Mouse (Mus musculus) stomach, postnatal 0 days (tissue): ENCODE results near the gene Galnt7. TPM values are rescaled to one million over a fixed set of nuclear protein-coding genes. Genes with fewer than 3 reads are reported as not detected.
"Not testable (repeated sequence)": the region's sequence is repeated elsewhere in the genome, so short reads cannot be mapped to it uniquely, and the experiment has no call there.

Experiments used
- ATAC-seq: fragments of 200-750 bp; cut with Nextera tagmentation; 2 replicates; pipeline ENCODE4 v1.8.0; 2017; ENCODE audit not compliant: low FRiP score, low TSS enrichment
- DNase-seq: peaks from one replicate; pipeline ENCODE4 v3.0.0-alpha.2; 2016; ENCODE audit warnings: low spot score
- H3K27ac ChIP-seq: fragments of 300-500 bp; sonication (generic); replicated peaks from 2 replicates; pipeline ENCODE4 v1.5.1; 2014; ENCODE audit warnings: mild to moderate bottlenecking, control low read depth
- H3K27me3 ChIP-seq: fragments of 300-500 bp; sonication (generic); 2 replicates; pipeline ENCODE4 v1.6.1; 2014; ENCODE audit warnings: low read length; ENCODE audit not compliant: control insufficient read depth, insufficient read depth
- H3K36me3 ChIP-seq: fragments of 300-500 bp; sonication (generic); 2 replicates; pipeline ENCODE4 v1.6.1; 2014; ENCODE audit warnings: low read length, mixed read lengths; ENCODE audit not compliant: control insufficient read depth, insufficient read depth
- H3K4me1 ChIP-seq: fragments of 300-500 bp; sonication (generic); replicated peaks from 2 replicates; pipeline ENCODE4 v1.6.1; 2014; ENCODE audit warnings: antibody characterized with exemption; ENCODE audit not compliant: control insufficient read depth, insufficient read depth
- H3K4me2 ChIP-seq: fragments of 300-500 bp; sonication (generic); replicated peaks from 2 replicates; pipeline ENCODE4 v1.6.1; 2014; ENCODE audit warnings: low read depth, mild to moderate bottlenecking, control low read depth, moderate library complexity
- H3K4me3 ChIP-seq: fragments of 300-500 bp; sonication (generic); 2 replicates; pipeline ENCODE4 v1.5.1; 2014; ENCODE audit warnings: low read depth, low read length, control low read depth
- H3K9ac ChIP-seq: fragments of 300-500 bp; sonication (generic); 2 replicates; pipeline ENCODE4 v1.6.1; 2014; ENCODE audit warnings: mild to moderate bottlenecking, low read length, control low read depth, mixed read lengths
- H3K9me3 ChIP-seq: fragments of 300-500 bp; sonication (generic); 2 replicates; pipeline ENCODE4 v1.6.1; 2016; ENCODE audit warnings: low read length; ENCODE audit not compliant: control insufficient read depth
- CTCF ChIP-seq: IDR thresholded peaks from 2 replicates; pipeline ENCODE4 v1.5.1; 2016; ENCODE audit warnings: antibody characterized with exemption, low read depth, mild to moderate bottlenecking, moderate library complexity
- EP300 ChIP-seq: optimal IDR thresholded peaks from 2 replicates; pipeline ENCODE3; 2016; ENCODE audit warnings: antibody characterized with exemption
- WGBS: fragments of 180-500 bp; shearing (Covaris S2); extraction: QIAGEN DNeasy Blood & Tissue Kit; methylation state at CpG from one replicate; pipeline ENCODE4 v1.1.7; 2014; 5-methylcytosine and 5-hydroxymethylcytosine counted together
- polyA plus RNA-seq: library from polyadenylated mRNA; unstranded; fragments of >200 nt; fragmentation: Nextera tagmentation; extraction: Ambion mirVana; gene quantifications from 2 replicates; pipeline ENCODE4 v1.2.1, GENCODE M21; 2015

Galnt7 gene
- polyA plus RNA-seq, 1 experiment from 2014 or later, result 30.6 TPM

GRCm38 (mm10) chr8:57511316-57512118, 141.3 kb downstream of the Galnt7 start, which contains the start of gene Hmgb2:
Gene Hmgb2 (plus strand): TSS chr8:57511907.
- Histone ChIP-seq H3K4me1 (no peaks in the 10 kb centered on the region), H3K9ac (peak within 1 kb of the TSS; percentile 100), H3K9me3 (no peaks in the 10 kb centered on the region), H3K27ac (peak within 1 kb of the TSS; percentile 100), H3K36me3 (peaks cover 3% of the 10 kb centered on the region; the same call in 1 of the 2 replicates), H3K4me3 (peak within 1 kb of the TSS; percentile 98), H3K27me3 (no peaks in the 10 kb centered on the region), H3K4me2 (peak within 1 kb of the TSS; percentile 99)
- ATAC-seq (peak; percentile 100), DNase-seq (peak; percentile 100)
- 1% methylated on average over 61 of the region's 63 CpGs for WGBS
- TF ChIP-seq EP300, result peak; percentile 91
- TF ChIP-seq CTCF, result no peak

GRCm38 (mm10) chr8:57510791-57511315, 142.0 kb downstream of the Galnt7 start:
- DNase-seq, result no peak
- TF ChIP-seq EP300, result no peak
- TF ChIP-seq CTCF, result no peak

GRCm38 (mm10) chr8:57508657-57509056, 144.2 kb downstream of the Galnt7 start:
- no peaks in the 10 kb centered on the region for H3K36me3 ChIP-seq
- no peaks in the 10 kb centered on the region for H3K27me3 ChIP-seq
- H3K4me3 ChIP-seq, result no peak overlapping the region
- no peak overlapping the region for H3K4me2 ChIP-seq
- H3K27ac ChIP-seq, result no peak overlapping the region
- no peak overlapping the region for H3K9ac ChIP-seq
- DNase-seq, result peak; percentile 17
- no peak for ATAC-seq
- 70% methylated on average over 4 of the region's 4 CpGs for WGBS
- TF ChIP-seq EP300, result no peak
- TF ChIP-seq CTCF, result no peak
- H3K4me1 ChIP-seq, result no peaks in the 10 kb centered on the region
- no peaks in the 10 kb centered on the region for H3K9me3 ChIP-seq

More at GRCm38 (mm10) chr8:57510791-57511315, 142.0 kb downstream of the Galnt7 start:
- ATAC-seq, result no peak
- peak overlapping the region; percentile 80 for H3K9ac ChIP-seq
- H3K27ac ChIP-seq, result peak overlapping the region; percentile 80
- H3K4me2 ChIP-seq, result peak overlapping the region; percentile 99
- peak overlapping the region; percentile 68 for H3K4me3 ChIP-seq
- no peaks in the 10 kb centered on the region for H3K9me3 ChIP-seq
- no peaks in the 10 kb centered on the region for H3K36me3 ChIP-seq
- 2% methylated on average over 31 of the region's 31 CpGs for WGBS
- H3K4me1 ChIP-seq, result no peaks in the 10 kb centered on the region
- no peaks in the 10 kb centered on the region for H3K27me3 ChIP-seq

- H3K27ac ChIP-seq, result no peak overlapping the region
Measured at GRCm38 (mm10) chr8:57507556-57508063, 145.2 kb downstream of the Galnt7 start.

GRCm38 (mm10) chr8:57505500-57505899, 147.3 kb downstream of the Galnt7 start:
- ATAC-seq (peak; percentile 52), DNase-seq (peak; percentile 35)
- H3K36me3 ChIP-seq, H3K4me3 ChIP-seq, H3K9ac ChIP-seq, H3K4me2 ChIP-seq, H3K27me3 ChIP-seq, H3K4me1 ChIP-seq, H3K9me3 ChIP-seq: not testable (repeated sequence)
- WGBS, result 79% methylated on average over 1 of the region's 1 CpGs
- H3K27ac ChIP-seq, result peak overlapping the region; percentile 70

More at GRCm38 (mm10) chr8:57507556-57508063, 145.2 kb downstream of the Galnt7 start:
- Histone ChIP-seq H3K4me3 (no peak overlapping the region), H3K36me3 (no peaks in the 10 kb centered on the region), H3K4me1 (no peaks in the 10 kb centered on the region), H3K4me2 (no peak overlapping the region), H3K9ac (no peak overlapping the region), H3K27me3 (no peaks in the 10 kb centered on the region), H3K9me3 (no peaks in the 10 kb centered on the region)
- ATAC-seq (no peak), DNase-seq (peak; percentile 38)
- TF ChIP-seq CTCF, result no peak
- no peak for TF ChIP-seq EP300
- WGBS, result 88% methylated on average over 4 of the region's 4 CpGs

GRCm38 (mm10) chr8:57503641-57504040, 149.2 kb downstream of the Galnt7 start:
- ATAC-seq (no peak), DNase-seq (peak; percentile 78)
- TF ChIP-seq CTCF, result peak; percentile 93
- TF ChIP-seq EP300, result no peak

More at GRCm38 (mm10) chr8:57503641-57504040, 149.2 kb downstream of the Galnt7 start:
- no peak overlapping the region for H3K27ac ChIP-seq
- H3K4me2 ChIP-seq, result no peak overlapping the region
- H3K4me3 ChIP-seq, result no peak overlapping the region
- no peaks in the 10 kb centered on the region for H3K36me3 ChIP-seq
- H3K4me1 ChIP-seq, result no peaks in the 10 kb centered on the region
- H3K27me3 ChIP-seq, result no peaks in the 10 kb centered on the region
- no peaks in the 10 kb centered on the region for H3K9me3 ChIP-seq
- no peak overlapping the region for H3K9ac ChIP-seq
- WGBS, result 55% methylated on average over 5 of the region's 5 CpGs
